Comparison of ENCODE assay signal across 8 mouse cellular contexts in the genomic region with DNA sequence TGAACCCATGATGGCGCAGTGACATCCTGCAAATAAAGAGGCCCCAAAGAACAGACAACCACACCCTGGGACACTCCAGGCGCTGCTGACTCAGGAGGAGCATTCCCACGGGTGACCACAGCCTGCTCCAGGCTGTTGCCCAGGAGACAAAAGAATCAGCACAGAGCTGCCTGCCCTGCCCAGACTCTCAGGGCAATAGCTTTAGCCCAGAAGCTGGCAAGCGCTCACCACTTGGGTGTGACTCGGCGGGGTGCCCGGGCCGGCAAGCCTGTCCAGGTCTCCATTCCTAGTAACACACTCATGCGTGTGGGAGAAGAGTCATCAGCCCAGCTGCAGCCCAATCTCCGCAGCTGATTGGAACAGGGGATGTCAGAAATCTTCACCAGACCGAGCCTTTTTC.
DNase-seq lines count a peak whose midpoint lies in the region.

No protein-coding gene starts in this region.

- intact Hi-C loops in gastrocnemius, postnatal 14 days (cut with DNase I; ENCODE audit: low total_unique reads) = loop anchor here (2.0 kb wide), 1 partner anchor 19 kb away; no protein-coding TSS in a partner anchor

- peak; percentile 99 for DNase-seq in 3T3-L1 (ENCODE audit: low read depth, low spot score)
- peak; percentile 86 for DNase-seq in adrenal gland, postnatal 10 days
- DNase-seq in gastrocnemius, postnatal 14 days = peak; percentile 92
- DNase-seq in kidney, adult 9 months = peak; percentile 16
- peak; percentile 88 for DNase-seq in lung, postnatal 10 days
- DNase-seq in right cerebral cortex, postnatal 10 days (ENCODE audit: low spot score in 2 of 2) = peak; percentile 56 to 65
- no peak for DNase-seq in thymus, postnatal 14 days
- DNase-seq in T-cell, adult 2 months (ENCODE audit: low spot score) = no peak

Comparison
In these comparisons a context has a peak if more than half of its experiments do, and no peak if none do; other contexts are left out.
1. DNase-seq: peak in 3T3-L1 (single experiment), adrenal gland, postnatal 10 days (single experiment), gastrocnemius, postnatal 14 days (single experiment), kidney, adult 9 months (single experiment), lung, postnatal 10 days (single experiment) and right cerebral cortex, postnatal 10 days (2 of 2); none in thymus, postnatal 14 days (single experiment) and T-cell, adult 2 months (single experiment).